Mouse (Mus musculus) heart, embryonic 12.5 days (tissue): Measurements from ENCODE around the gene Exosc9. TPM values are rescaled to one million over a fixed set of nuclear protein-coding genes. Genes with fewer than 3 reads are reported as not detected.

Source experiments
- ATAC-seq: fragments of 200-750 bp; cut with Nextera tagmentation; 2 replicates; pipeline ENCODE4 v1.8.0; 2017; ENCODE audit warnings: moderate TSS enrichment, moderate library complexity; ENCODE audit not compliant: insufficient number of reproducible peaks, low FRiP score
- H3K27ac ChIP-seq: fragments of 300-500 bp; sonication (generic); 2 replicates; pipeline ENCODE4 v1.5.1; 2016; ENCODE audit warnings: mild to moderate bottlenecking, moderate library complexity; ENCODE audit not compliant: poor library complexity, severe bottlenecking
- H3K27me3 ChIP-seq: fragments of 300-500 bp; sonication (generic); replicated peaks from 2 replicates; pipeline ENCODE4 v1.6.1; 2016; ENCODE audit warnings: mild to moderate bottlenecking, moderate library complexity
- H3K36me3 ChIP-seq: fragments of 300-500 bp; sonication (generic); 2 replicates; pipeline ENCODE4 v1.6.1; 2016; ENCODE audit warnings: mild to moderate bottlenecking, moderate library complexity
- H3K4me1 ChIP-seq: fragments of 300-500 bp; sonication (generic); replicated peaks from 2 replicates; pipeline ENCODE4 v1.6.1; 2016; ENCODE audit warnings: mild to moderate bottlenecking
- H3K4me2 ChIP-seq: fragments of 300-500 bp; sonication (generic); 2 replicates; pipeline ENCODE4 v1.6.1; 2016; ENCODE audit warnings: mild to moderate bottlenecking, moderate library complexity
- H3K4me3 ChIP-seq: fragments of 300-500 bp; sonication (generic); 2 replicates; pipeline ENCODE4 v1.5.1; 2016; ENCODE audit warnings: mild to moderate bottlenecking
- H3K9ac ChIP-seq: fragments of 300-500 bp; sonication (generic); 2 replicates; pipeline ENCODE4 v1.6.1; 2016; ENCODE audit warnings: mild to moderate bottlenecking, moderate library complexity
- H3K9me3 ChIP-seq: fragments of 300-500 bp; sonication (generic); replicated peaks from 2 replicates; pipeline ENCODE4 v1.6.1; 2016; ENCODE audit warnings: mild to moderate bottlenecking, moderate library complexity
- WGBS: fragments of 180-500 bp; shearing (Covaris S2); methylation state at CpG from one replicate; pipeline ENCODE4 v1.1.7; 2016; 5-methylcytosine and 5-hydroxymethylcytosine counted together
- polyA plus RNA-seq: library from polyadenylated mRNA; unstranded; fragments of >200 nt; fragmentation: Nextera tagmentation; extraction: Ambion mirVana; gene quantifications from 2 replicates; pipeline ENCODE4 v1.2.1, GENCODE M21; 2016

Exosc9 gene
- polyA plus RNA-seq, 1 experiment from 2014 or later, result 49.5 TPM

- Histone ChIP-seq H3K27ac (0 out of 2 replicates have a peak overlapping the region, but pooled peaks have one; percentile 28), H3K4me2 (no peak overlapping the region), H3K9me3 (no peaks in the 10 kb centered on the region; the same call in 1 of the 2 replicates), H3K27me3 (no peaks in the 10 kb centered on the region), H3K4me1 (peaks cover 19% of the 10 kb centered on the region; the same call in 1 of the 2 replicates), H3K9ac (no peak overlapping the region), H3K36me3 (no peaks in the 10 kb centered on the region), H3K4me3 (no peak overlapping the region)
- ATAC-seq, result no peak
- WGBS, result 39% methylated on average over 2 of the region's 2 CpGs
Observed at GRCm38 (mm10) chr3:36531242-36531641, 21.2 kb upstream of the Exosc9 start.

- WGBS, result 7% methylated on average over 18 of the region's 18 CpGs
- Histone ChIP-seq H3K27ac (no peak overlapping the region), H3K4me3 (peak overlapping the region; percentile 37), H3K36me3 (no peaks in the 10 kb centered on the region), H3K9me3 (no peaks in the 10 kb centered on the region; the same call in 1 of the 2 replicates), H3K27me3 (no peaks in the 10 kb centered on the region), H3K4me1 (peaks cover 19% of the 10 kb centered on the region; the same call in 1 of the 2 replicates), H3K4me2 (peak overlapping the region; percentile 70), H3K9ac (peak overlapping the region; percentile 53; the same call in 1 of the 2 replicates)
- ATAC-seq, result no peak
Observed at GRCm38 (mm10) chr3:36531979-36532542, 20.3 kb upstream of the Exosc9 start.

DNA sequence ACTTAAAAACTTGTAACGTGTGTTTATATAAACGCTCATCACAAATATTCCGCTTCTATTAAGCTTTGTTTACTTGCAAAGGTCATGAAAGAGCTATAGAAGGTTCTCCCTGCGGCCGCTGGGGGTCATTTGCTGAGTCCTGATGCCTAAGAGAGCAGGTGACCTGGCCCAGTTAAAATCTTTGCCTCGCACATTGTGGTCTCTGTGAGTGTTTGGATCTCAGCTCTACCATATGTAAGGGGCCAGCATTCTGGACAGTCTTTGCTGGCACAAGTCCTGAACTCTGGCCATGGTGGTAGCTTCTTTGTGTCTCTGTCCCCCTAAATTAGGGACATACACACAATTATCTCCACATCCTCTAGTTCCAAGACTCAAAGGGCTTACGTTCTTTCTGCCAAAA lies 19.7 kb upstream of the Exosc9 start:
- no peak overlapping the region for H3K4me2 ChIP-seq
- no peaks in the 10 kb centered on the region for H3K27me3 ChIP-seq
- no peak overlapping the region for H3K9ac ChIP-seq
- no peak for ATAC-seq
- no peak overlapping the region for H3K27ac ChIP-seq
- no peaks in the 10 kb centered on the region for H3K36me3 ChIP-seq
- H3K9me3 ChIP-seq, result no peaks in the 10 kb centered on the region; the same call in 1 of the 2 replicates
- peaks cover 19% of the 10 kb centered on the region; the same call in 1 of the 2 replicates for H3K4me1 ChIP-seq
- no peak overlapping the region for H3K4me3 ChIP-seq
- 51% methylated on average over 7 of the region's 7 CpGs for WGBS

DNA sequence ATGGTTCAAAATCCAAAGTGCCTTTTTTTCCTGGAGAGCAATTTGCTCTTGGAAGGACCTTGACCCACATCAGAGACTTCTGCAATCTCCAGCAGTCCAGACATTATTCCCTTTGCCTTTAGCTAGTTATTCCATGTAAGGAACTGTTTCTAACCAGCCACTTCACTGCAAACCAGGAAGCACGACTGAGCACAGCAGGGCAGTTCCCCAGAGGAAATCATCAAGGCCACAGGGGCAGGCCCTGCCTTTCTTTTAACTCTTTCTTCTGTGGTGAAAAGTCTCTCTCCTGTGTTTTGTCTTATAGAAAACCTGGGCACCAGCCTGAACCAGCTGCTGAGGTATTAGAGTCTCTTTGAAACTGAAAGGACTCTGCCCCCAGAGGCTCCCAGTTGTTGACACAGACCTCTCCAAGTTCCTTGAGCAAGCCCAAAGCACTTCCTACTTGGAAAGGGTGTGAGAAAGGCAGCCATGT lies 19.2 kb upstream of the Exosc9 start:
- WGBS, result 6% methylated on average over 1 of the region's 1 CpGs
- H3K27ac ChIP-seq, result no peak overlapping the region

GRCm38 (mm10) chr3:36536041-36536440 lies 16.4 kb upstream of the Exosc9 start:
- no peak overlapping the region for H3K4me2 ChIP-seq
- H3K9me3 ChIP-seq, result no peaks in the 10 kb centered on the region
- H3K27ac ChIP-seq, result no peak overlapping the region
- 79% methylated on average over 12 of the region's 12 CpGs for WGBS
- no peaks in the 10 kb centered on the region for H3K27me3 ChIP-seq
- peaks cover 9% of the 10 kb centered on the region; the same call in 1 of the 2 replicates for H3K4me1 ChIP-seq
- H3K4me3 ChIP-seq, result no peak overlapping the region
- no peak overlapping the region for H3K9ac ChIP-seq
- no peaks in the 10 kb centered on the region for H3K36me3 ChIP-seq
- ATAC-seq, result no peak

More for the DNA sequence above, 19.2 kb upstream of the Exosc9 start:
- Histone ChIP-seq H3K9ac (no peak overlapping the region), H3K4me1 (peaks cover 19% of the 10 kb centered on the region; the same call in 1 of the 2 replicates), H3K4me2 (no peak overlapping the region), H3K4me3 (no peak overlapping the region), H3K27me3 (no peaks in the 10 kb centered on the region), H3K9me3 (no peaks in the 10 kb centered on the region; the same call in 1 of the 2 replicates), H3K36me3 (no peaks in the 10 kb centered on the region)
- no peak for ATAC-seq

- 0 out of 2 replicates have a peak, but pooled peaks cover 2% of the 10 kb centered on the region for H3K4me1 ChIP-seq
- no peak overlapping the region for H3K4me3 ChIP-seq
- ATAC-seq, result no peak
- H3K9ac ChIP-seq, result no peak overlapping the region
- H3K9me3 ChIP-seq, result no peaks in the 10 kb centered on the region
- no peak overlapping the region for H3K27ac ChIP-seq
- no peaks in the 10 kb centered on the region for H3K36me3 ChIP-seq
- no peaks in the 10 kb centered on the region for H3K27me3 ChIP-seq
- 70% methylated on average over 4 of the region's 4 CpGs for WGBS
- no peak overlapping the region for H3K4me2 ChIP-seq
Observed at GRCm38 (mm10) chr3:36537701-36538470, 14.5 kb upstream of the Exosc9 start.

- no peaks in the 10 kb centered on the region for H3K9me3 ChIP-seq
- H3K4me1 ChIP-seq, result no peaks in the 10 kb centered on the region
- H3K27me3 ChIP-seq, result no peaks in the 10 kb centered on the region
- H3K27ac ChIP-seq, result no peak overlapping the region
- H3K4me2 ChIP-seq, result no peak overlapping the region
- ATAC-seq, result no peak
- no peak overlapping the region for H3K9ac ChIP-seq
- WGBS, result 55% methylated on average over 2 of the region's 2 CpGs
- no peaks in the 10 kb centered on the region for H3K36me3 ChIP-seq
- no peak overlapping the region for H3K4me3 ChIP-seq
Observed at GRCm38 (mm10) chr3:36540756-36541155, 11.7 kb upstream of the Exosc9 start.

- H3K9me3 ChIP-seq, result no peaks in the 10 kb centered on the region
- H3K27me3 ChIP-seq, result no peaks in the 10 kb centered on the region
- no peak overlapping the region for H3K27ac ChIP-seq
- H3K4me1 ChIP-seq, result no peaks in the 10 kb centered on the region
- H3K4me2 ChIP-seq, result no peak overlapping the region
- no peak overlapping the region for H3K9ac ChIP-seq
- no peak overlapping the region for H3K4me3 ChIP-seq
- WGBS, result 78% methylated on average over 2 of the region's 2 CpGs
- no peaks in the 10 kb centered on the region for H3K36me3 ChIP-seq
- ATAC-seq, result no peak
Observed at GRCm38 (mm10) chr3:36541399-36541798, 11.0 kb upstream of the Exosc9 start.

GRCm38 (mm10) chr3:36544961-36545360 lies 7.4 kb upstream of the Exosc9 start:
- no peaks in the 10 kb centered on the region for H3K27me3 ChIP-seq
- H3K36me3 ChIP-seq, result no peaks in the 10 kb centered on the region
- no peak overlapping the region for H3K4me2 ChIP-seq
- WGBS, result 66% methylated on average over 3 of the region's 3 CpGs
- no peak overlapping the region for H3K9ac ChIP-seq
- no peaks in the 10 kb centered on the region for H3K4me1 ChIP-seq
- H3K4me3 ChIP-seq, result no peak overlapping the region
- no peak overlapping the region for H3K27ac ChIP-seq
- no peaks in the 10 kb centered on the region for H3K9me3 ChIP-seq
- no peak for ATAC-seq

GRCm38 (mm10) chr3:36551343-36551742 lies 1.1 kb upstream of the Exosc9 start:
- Histone ChIP-seq H3K4me3 (peak overlapping the region; percentile 98; the same call in 1 of the 2 replicates), H3K27ac (no peak overlapping the region), H3K9me3 (no peaks in the 10 kb centered on the region), H3K36me3 (peaks cover 24% of the 10 kb centered on the region), H3K27me3 (no peaks in the 10 kb centered on the region), H3K9ac (no peak overlapping the region), H3K4me1 (0 out of 2 replicates have a peak, but pooled peaks cover 7% of the 10 kb centered on the region), H3K4me2 (peak overlapping the region; percentile 88)
- no peak for ATAC-seq
- 66% methylated on average over 9 of the region's 9 CpGs for WGBS

- 25% methylated on average over 12 of the region's 12 CpGs for WGBS
- H3K27ac ChIP-seq, result no peak overlapping the region
Observed at GRCm38 (mm10) chr3:36551851-36552384, 488 bp upstream of the Exosc9 start.

More at GRCm38 (mm10) chr3:36551851-36552384, 488 bp upstream of the Exosc9 start:
- ATAC-seq, result peak; percentile 63
- Histone ChIP-seq H3K4me1 (0 out of 2 replicates have a peak, but pooled peaks cover 7% of the 10 kb centered on the region), H3K9ac (peak overlapping the region; percentile 88), H3K36me3 (peaks cover 26% of the 10 kb centered on the region), H3K4me3 (peak overlapping the region; percentile 98), H3K9me3 (no peaks in the 10 kb centered on the region), H3K4me2 (peak overlapping the region; percentile 88), H3K27me3 (no peaks in the 10 kb centered on the region)
